Mouse (Mus musculus): Measurements from ENCODE around the gene Evi2.
A peak's percentile ranks its signal among the peaks of the same experiment; 100 is the strongest.

Evi2 gene

GRCm38 (mm10) chr11:79530333-79530761, at the start of gene Evi2, which contains the start of gene Evi2a:
Evi2 (minus strand) TSS chr11:79530589.
Evi2a (minus strand) TSS chr11:79530609.
- DNase-seq (ENCODE audit: low spot score in 2 of 2): no peak

DNA sequence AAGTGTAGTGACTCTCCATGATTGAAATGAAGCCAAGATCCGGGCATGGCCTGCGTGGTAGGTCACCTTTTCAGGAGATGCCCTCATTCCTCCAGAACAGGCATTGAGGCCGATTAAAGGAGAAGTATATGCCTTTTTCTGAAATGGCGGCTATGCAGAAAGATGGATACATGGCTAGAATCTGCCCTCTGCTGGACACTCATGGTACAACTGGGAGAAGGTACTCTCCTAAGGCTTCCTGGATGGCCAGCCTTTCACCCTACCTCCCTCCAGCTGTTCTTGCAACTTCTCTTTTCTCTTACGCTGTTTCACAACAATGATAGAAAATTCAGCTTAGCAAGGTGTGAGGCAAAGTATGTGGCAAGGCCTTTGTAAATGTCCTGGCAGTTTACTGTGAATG, 47.4 kb upstream of the Evi2 start:
- peak; percentile 85 to 88 for DNase-seq (ENCODE audit: low spot score in 2 of 2)

DNA sequence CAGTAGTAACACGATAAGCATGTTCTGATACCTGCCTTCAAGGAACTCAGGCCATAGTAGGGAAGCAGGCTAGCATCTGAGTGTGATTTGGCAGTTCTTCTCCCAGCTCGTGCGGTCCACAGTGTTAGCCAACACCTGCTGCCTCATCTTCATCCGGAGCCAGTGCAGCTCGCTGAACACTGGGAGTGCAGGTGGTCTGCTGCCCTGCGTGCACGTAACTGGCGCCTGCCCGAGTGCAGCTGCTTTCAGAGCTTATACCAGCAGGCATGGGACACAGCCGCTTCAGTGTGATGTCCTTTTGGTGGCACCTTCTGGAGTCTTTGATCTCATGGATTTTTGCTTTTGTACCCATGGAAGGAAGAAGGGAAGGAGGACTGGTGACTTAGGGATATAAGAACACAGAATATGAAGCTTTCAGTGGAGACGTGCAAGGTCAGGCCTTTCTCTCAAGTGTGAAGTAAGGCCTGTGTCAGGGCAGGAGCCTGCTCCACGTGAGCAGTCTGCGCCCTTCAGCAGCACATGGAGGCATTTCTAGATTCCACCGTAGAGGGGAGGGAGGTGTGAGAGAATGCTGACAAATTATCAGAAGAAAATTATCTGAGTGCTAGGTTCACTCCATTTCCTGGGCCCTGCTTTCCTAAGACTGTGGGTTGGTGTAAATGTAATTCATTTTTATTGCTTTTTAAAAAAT, 45.1 kb upstream of the Evi2 start:
- DNase-seq (ENCODE audit: low spot score in 2 of 2): no peak

GRCm38 (mm10) chr11:79573836-79574235, 43.4 kb upstream of the Evi2 start:
- no peak for DNase-seq (ENCODE audit: low spot score in 2 of 2)

- DNase-seq (ENCODE audit: low spot score in 2 of 2): no peak
Measured at GRCm38 (mm10) chr11:79570319-79570718, 39.9 kb upstream of the Evi2 start.

- no peak for DNase-seq (ENCODE audit: low spot score in 2 of 2)
Measured at GRCm38 (mm10) chr11:79568197-79568911, 38.0 kb upstream of the Evi2 start.

GRCm38 (mm10) chr11:79566947-79567346, 36.6 kb upstream of the Evi2 start:
- DNase-seq (ENCODE audit: low spot score in 2 of 2): no peak

- DNase-seq (ENCODE audit: low spot score in 2 of 2): no peak
Measured at GRCm38 (mm10) chr11:79563493-79563892, 33.1 kb upstream of the Evi2 start.

DNA sequence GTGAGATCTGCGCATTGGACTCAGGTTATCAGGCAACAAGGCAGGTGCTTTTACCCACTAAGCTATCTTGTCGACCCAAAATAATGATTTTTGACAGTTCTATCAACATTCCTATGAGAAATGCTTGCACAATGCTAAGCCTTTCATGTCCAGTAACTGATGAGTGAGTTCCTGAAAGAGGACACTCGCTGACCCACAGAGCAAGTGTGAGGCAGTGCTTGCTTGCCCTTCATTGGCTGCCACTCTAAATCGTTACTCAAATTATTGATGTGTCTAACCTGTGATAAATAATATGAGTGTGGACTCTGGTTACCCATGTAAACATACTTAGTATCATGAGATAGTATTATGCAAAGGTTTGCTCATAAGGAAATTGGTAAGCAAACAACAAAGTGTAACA, 30.1 kb upstream of the Evi2 start:
- DNase-seq (ENCODE audit: low spot score in 2 of 2): no peak

GRCm38 (mm10) chr11:79552622-79553021, 22.2 kb upstream of the Evi2 start:
- no peak for DNase-seq (ENCODE audit: low spot score in 2 of 2)

- no peak for DNase-seq (ENCODE audit: low spot score in 2 of 2)
Measured at GRCm38 (mm10) chr11:79536293-79536692, 5.9 kb upstream of the Evi2 start.

DNA sequence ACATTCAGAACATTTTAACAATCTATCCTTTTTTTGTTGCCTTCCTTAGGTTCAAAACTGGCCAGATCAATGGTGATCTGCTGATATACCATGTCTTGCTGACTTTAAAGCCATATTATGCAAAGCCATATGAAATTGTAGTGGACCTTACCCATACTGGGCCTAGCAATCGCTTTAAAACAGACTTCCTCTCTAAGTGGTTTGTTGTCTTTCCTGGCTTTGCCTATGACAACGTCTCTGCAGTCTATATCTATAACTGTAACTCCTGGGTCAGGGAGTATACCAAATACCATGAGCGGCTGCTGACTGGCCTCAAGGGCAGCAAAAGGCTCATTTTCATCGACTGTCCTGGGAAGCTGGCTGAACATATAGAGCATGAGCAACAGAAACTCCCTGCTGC, 5.2 kb upstream of the Evi2 start:
- DNase-seq (ENCODE audit: low spot score in 2 of 2): no peak

GRCm38 (mm10) chr11:79533950-79534690, 3.7 kb upstream of the Evi2 start:
- no peak for DNase-seq (ENCODE audit: low spot score in 2 of 2)

DNA sequence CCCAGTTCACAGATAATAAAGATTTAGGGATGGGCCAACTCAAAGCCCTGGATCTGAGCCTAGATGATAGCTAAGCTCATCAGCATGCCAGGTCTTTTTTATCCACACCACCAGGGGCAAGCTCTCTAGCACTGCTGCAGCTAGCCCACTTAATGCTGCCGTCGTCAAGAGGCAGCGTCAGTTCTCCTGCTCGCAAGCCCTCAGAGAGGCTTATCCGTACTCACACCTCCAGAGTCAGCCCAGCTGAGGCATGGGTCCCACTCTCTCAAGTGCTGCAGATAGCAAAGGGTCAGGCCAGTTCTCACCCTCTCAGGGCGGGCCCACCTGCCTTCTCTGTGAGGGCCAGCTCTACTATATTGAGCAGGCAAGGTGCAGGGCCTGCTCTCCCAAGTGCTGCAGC, 2.9 kb upstream of the Evi2 start:
- DNase-seq (ENCODE audit: low spot score in 2 of 2): no peak

DNA sequence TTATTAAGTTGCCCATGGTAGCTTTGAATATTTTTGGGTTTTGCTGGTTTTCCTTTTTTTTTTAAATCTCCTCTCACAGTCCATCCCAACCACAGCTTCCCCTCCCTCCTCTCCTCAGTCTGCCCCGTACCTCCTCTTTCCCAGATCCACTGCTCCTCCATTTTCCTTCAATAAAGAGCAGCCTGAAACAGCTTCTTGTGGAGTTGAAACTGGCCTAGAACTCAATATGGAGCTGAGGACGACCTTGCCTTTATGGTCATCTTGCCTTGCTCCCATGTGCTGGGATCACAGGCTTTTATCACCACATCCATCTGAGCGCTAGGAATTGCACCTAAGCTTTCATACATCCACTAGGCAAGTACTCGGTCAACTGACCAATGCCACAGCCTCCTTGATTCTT, 1.1 kb upstream of the Evi2 start:
- DNase-seq (ENCODE audit: low spot score in 2 of 2): no peak

GRCm38 (mm10) chr11:79530774-79531173, 385 bp upstream of the Evi2 start:
- DNase-seq (ENCODE audit: low spot score in 2 of 2): no peak

DNA sequence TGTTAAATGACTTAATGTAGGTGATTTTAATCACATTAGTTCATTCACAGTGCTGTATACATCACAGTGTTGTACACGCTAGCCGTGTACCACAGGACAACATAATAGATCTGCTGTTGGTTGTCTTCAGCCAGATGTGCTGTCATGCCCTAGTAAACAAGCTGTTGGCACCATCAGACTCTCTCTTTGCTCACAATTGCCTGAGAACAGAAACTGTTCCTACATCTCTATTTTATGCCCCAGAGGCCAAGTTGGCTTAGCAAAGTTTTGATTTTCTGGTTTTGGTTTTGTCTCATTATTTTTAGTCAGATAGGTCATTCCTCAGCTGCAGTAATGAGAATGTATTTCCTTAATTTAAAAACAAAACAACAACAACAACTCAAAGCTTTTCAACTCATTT, 653 bp downstream of the Evi2 start:
- no peak for DNase-seq (ENCODE audit: low spot score in 2 of 2)

- no peak for DNase-seq (ENCODE audit: low spot score in 2 of 2)
Measured at GRCm38 (mm10) chr11:79529226-79529625, 1.2 kb downstream of the Evi2 start.

DNA sequence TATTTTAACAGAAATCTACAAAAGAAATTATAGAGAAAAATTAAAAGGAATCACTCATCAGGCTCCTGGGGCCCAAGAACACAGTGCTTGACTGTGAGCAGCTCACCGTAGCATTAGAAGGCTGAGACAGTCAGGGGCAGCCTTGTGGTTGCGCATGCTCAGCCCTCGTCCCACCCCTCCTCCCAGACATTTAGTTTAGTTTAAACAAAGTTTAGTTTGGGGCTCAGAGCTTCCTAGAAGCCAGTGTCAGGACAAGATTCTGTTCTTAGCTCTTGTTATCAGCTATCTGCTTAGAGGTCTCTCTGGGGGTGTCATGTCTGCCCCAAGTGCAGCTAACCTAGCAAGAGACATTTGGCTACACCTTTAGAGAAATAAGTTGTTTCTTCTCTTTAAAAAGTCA, 1.8 kb downstream of the Evi2 start:
- DNase-seq (ENCODE audit: low spot score in 2 of 2): no peak

DNA sequence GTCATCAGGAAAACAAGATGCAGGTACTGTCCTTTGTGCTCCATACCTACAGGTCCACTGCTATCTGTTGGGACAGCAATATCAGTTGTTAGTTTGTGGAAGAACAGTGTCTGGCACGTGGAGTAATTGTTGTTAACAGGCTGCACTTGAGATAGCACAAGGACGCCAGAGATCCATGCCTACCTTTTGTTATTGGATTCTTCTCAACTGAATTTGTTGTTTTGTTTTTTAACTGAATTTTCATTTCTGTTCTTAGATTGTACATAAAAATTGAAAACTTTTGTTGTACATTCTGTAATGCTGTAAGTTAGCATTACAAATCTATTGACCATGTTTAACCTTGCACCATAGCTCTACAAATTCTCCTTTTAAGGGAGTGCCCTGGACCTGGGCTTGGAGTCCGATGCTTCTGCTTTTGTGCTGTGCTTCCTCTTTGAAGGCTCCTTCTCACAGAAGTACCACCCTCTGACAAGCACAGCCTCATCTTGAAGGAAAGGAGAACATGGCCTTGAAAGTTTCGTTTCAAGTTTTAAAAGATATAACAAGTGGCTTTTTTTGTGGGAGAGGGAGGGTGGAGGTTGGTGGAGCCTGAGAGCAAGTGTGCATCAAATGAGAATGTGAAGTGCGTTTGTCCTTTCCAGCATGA, 2.5 kb downstream of the Evi2 start:
- DNase-seq (ENCODE audit: low spot score in 2 of 2): no peak

- DNase-seq (ENCODE audit: low spot score in 2 of 2): no peak
Measured at GRCm38 (mm10) chr11:79527015-79527738, 3.2 kb downstream of the Evi2 start.

- no peak for DNase-seq (ENCODE audit: low spot score in 2 of 2)
Measured at GRCm38 (mm10) chr11:79526549-79526948, 3.8 kb downstream of the Evi2 start.

Data from right cerebral cortex, postnatal 10 days (tissue).